Mouse (Mus musculus): ENCODE results near the gene Elavl3.

GRCm38 (mm10) chr9:22024592-22024991, 27.2 kb downstream of the Elavl3 start:
- TF ChIP-seq CTCF (IDR thresholded peaks at IDR 0.05; ENCODE audit: low read depth) (no peak), EP300 (optimal IDR thresholded peaks at IDR 0.05) (no peak)

Data from stomach, postnatal 0 days (tissue).